Comparison of ENCODE assay signal across 29 mouse cellular contexts in the genomic region with DNA sequence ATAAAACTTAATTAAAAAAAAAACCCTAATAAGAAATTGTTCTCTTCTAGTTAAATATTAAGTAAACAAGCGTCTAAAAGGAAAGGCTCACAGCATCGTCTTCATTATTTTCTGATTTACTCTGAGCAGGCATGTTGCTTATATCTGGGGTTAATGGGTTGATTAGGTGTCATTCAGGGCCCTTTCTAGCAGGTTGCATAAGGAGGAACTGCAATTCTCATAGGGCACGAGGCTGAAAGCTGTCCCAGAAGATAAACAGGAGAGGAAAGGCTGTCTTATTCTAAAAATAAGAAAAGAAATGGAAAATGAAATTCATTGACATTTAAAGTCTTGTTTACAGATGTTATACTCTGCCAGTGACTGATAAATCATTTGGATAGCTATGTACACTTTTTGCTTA. TPM values are rescaled to one million over a fixed set of nuclear protein-coding genes. Genes with fewer than 3 reads are reported as not detected.
"Had no signal": no experiment of that assay in that cellular context is flagged by ENCODE, and none has a peak within 500 bp of the region (broad histone marks: within the 10 kb centered on the region; RNA-seq: fewer than 3 reads in every experiment).

No protein-coding gene starts in this region.

- H3K36me3 ChIP-seq: embryonic facial prominence, embryonic 10.5 days; embryonic facial prominence, embryonic 12.5 days; embryonic facial prominence, embryonic 13.5 days; embryonic facial prominence, embryonic 15.5 days; forebrain, embryonic 10.5 days; forebrain, embryonic 12.5 days; forebrain, embryonic 15.5 days had no signal

- H3K9ac ChIP-seq: embryonic facial prominence, embryonic 12.5 days; embryonic facial prominence, embryonic 13.5 days; embryonic facial prominence, embryonic 15.5 days; forebrain, embryonic 12.5 days; forebrain, embryonic 13.5 days; forebrain, embryonic 15.5 days; forebrain, postnatal 0 days had no signal

- ATAC-seq: forebrain, embryonic 13.5 days; forebrain, embryonic 14.5 days; forebrain, embryonic 15.5 days; forebrain, embryonic 16.5 days; forebrain, postnatal 0 days had no signal

- DNase-seq: cerebellum, adult 8-10 months; cerebellum, adult 9-10 months; cerebellum, adult 9-11 months; cerebellum, postnatal 10 days; cerebellum, postnatal 14 days; cerebellum, postnatal 25 days; cerebellum, postnatal 36 days; embryo, embryonic 11 days; forebrain, postnatal 0 days; gastrocnemius, adult 2 months; gastrocnemius, postnatal 10 days; gastrocnemius, postnatal 14 days; gastrocnemius, postnatal 25 days; gastrocnemius, postnatal 36 days; heart, adult 18-20 months; heart, adult 2 months had no signal

- H3K27me3 ChIP-seq: embryonic facial prominence, embryonic 12.5 days; embryonic facial prominence, embryonic 13.5 days; embryonic facial prominence, embryonic 15.5 days; forebrain, embryonic 12.5 days; forebrain, embryonic 13.5 days; forebrain, embryonic 15.5 days had no signal

- H3K9me3 ChIP-seq: embryonic facial prominence, embryonic 10.5 days; embryonic facial prominence, embryonic 12.5 days; embryonic facial prominence, embryonic 13.5 days; embryonic facial prominence, embryonic 15.5 days; forebrain, embryonic 10.5 days; forebrain, embryonic 12.5 days; forebrain, embryonic 13.5 days; forebrain, embryonic 15.5 days had no signal

- H3K4me3 ChIP-seq: embryonic facial prominence, embryonic 10.5 days; embryonic facial prominence, embryonic 12.5 days; embryonic facial prominence, embryonic 13.5 days; embryonic facial prominence, embryonic 15.5 days; erythroblast, embryonic 14.5 days; forebrain, embryonic 10.5 days; forebrain, embryonic 12.5 days; forebrain, embryonic 13.5 days; forebrain, embryonic 15.5 days; gastrocnemius, adult 2 months; heart, adult 2 months had no signal

- H3K27ac ChIP-seq: embryonic facial prominence, embryonic 10.5 days; embryonic facial prominence, embryonic 12.5 days; embryonic facial prominence, embryonic 13.5 days; embryonic facial prominence, embryonic 15.5 days; forebrain, embryonic 10.5 days; forebrain, embryonic 12.5 days; forebrain, embryonic 13.5 days; forebrain, embryonic 15.5 days; gastrocnemius, adult 2 months; heart, adult 2 months had no signal

- H3K4me1 ChIP-seq: embryonic facial prominence, embryonic 10.5 days; embryonic facial prominence, embryonic 12.5 days; embryonic facial prominence, embryonic 13.5 days; embryonic facial prominence, embryonic 15.5 days; forebrain, embryonic 10.5 days; forebrain, embryonic 12.5 days; forebrain, embryonic 13.5 days; forebrain, embryonic 15.5 days had no signal

RNA-seq across cellular contexts. Expression of a gene that starts 5.2 kb away (rescaled TPM):
- total RNA-seq: gastrocnemius, adult 18-20 months; gastrocnemius, postnatal 14 days; gastrocnemius, postnatal 25 days; gastrocnemius, postnatal 36 days had no signal
- polyA plus RNA-seq: embryonic facial prominence, embryonic 10.5 days; embryonic facial prominence, embryonic 11.5 days; embryonic facial prominence, embryonic 13.5 days; erythroblast, embryonic 14.5 days; forebrain, embryonic 10.5 days; forebrain, embryonic 12.5 days had no signal
